Mouse (Mus musculus) liver, adult 2 months (tissue): ENCODE measurements at regions not wholly inside any gene's neighbourhood (a gene's known extent, or its start where the extent isn't known, plus 50 kb on each side); places are given as distances from the start of the nearest gene placed in this dataset.

Experiments
- CTCF ChIP-seq: fragments of 200-500 bp; IDR thresholded peaks from 2 replicates; pipeline ENCODE4 v1.5.1; 2011; ENCODE audit warnings: low read depth, low read length, control low read depth
- POLR2A ChIP-seq: fragments of 200-500 bp; IDR thresholded peaks from 2 replicates; pipeline ENCODE4 v1.6.1; 2011; ENCODE audit warnings: low read length, control low read depth; ENCODE audit not compliant: insufficient read depth; ENCODE audit errors: extremely low read depth

DNA sequence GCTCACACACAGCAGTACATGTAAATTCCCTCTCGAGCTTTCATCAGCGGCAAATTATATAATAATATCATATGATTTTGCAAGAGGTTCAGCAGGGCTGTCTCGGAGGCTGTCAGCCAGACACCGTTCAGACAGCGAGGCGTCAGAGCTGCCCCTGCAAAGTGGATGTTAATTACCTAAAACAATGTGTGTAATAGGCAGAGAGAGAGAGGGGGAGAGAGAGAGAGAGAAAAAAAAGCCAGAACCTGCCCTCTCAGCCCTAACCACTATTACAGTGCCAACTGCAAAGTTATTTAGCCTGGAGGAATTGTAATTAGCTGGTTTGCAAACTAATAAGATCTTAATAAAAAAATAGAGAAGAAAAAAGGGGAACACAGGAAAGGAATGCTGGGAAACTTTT is 225.1 kb upstream of the Msx2 start:
- TF ChIP-seq POLR2A (no peak), CTCF (no peak)
